Mouse (Mus musculus) effector memory CD4-positive, alpha-beta T cell, adult 5 months (primary cell): ENCODE results near the gene Ccl17. TPM values are rescaled to one million over a fixed set of nuclear protein-coding genes. Genes with fewer than 3 reads are reported as not detected.

Source experiments
- polyA plus RNA-seq: library from polyadenylated mRNA; unstranded; fragments of 100-300 nt; shearing (Covaris generic); gene quantifications from one replicate; pipeline ENCODE4 v1.2.1, GENCODE M21; 2017

Ccl17 gene
- not detected for polyA plus RNA-seq

DNA sequence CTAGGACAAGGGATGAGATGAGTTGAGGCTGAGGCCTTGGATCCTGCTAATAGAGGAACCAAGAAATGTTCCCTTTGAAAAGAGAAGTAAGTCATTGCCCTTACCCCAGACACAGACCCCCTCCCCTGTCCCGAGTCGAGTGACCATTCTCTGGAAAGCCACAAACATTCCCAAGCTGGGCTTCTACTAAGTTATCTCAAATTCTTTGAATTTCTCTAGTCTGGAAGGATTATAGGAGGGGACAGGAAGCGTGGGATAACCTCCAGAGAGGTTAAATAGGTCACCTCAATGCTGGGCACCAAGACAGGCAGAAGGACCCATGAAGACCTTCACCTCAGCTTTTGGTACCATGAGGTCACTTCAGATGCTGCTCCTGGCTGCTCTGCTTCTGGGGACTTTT lies at the start of gene Ccl17:
Ccl17 (plus strand) TSS at position 301 of the 400 bp plus-strand sequence.

DNA sequence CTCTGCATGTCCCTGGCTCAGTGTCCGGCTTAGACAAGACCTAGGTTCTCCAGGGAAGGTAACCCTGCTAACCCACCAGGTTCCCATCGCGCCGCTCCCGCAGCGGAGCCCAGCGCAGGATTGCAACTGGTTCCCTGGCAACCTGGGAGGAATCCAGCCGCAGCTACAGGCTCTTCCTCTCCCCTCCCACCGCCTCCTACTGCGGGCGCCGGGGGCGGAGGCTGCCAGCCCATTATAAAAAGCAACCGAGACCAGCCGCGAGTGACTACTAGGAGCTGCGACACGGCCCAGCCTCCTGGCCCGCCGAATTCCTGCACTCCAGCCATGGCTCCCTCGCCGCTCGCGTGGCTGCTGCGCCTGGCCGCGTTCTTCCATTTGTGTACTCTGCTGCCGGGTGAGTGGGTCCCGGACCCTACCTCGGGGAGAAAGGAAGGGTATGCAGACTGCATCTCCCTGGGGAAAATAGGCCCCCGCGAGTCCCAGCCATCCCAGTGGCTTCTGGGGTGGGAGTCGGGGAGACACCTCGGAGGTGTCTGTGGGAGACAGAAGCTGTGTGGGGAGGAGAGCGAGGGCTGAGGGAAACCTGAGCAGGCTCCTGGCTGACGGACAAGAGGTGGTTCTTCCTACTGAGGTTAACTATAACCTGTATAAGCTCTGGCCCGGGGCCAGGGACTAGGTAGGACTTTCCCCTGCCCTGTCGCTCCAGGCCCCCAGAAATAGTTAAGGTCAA lies 38.1 kb upstream of the Ccl17 start, which contains the start of gene Cx3cl1:
Cx3cl1 (plus strand) TSS at position 69 of the 730 bp plus-strand sequence.

DNA sequence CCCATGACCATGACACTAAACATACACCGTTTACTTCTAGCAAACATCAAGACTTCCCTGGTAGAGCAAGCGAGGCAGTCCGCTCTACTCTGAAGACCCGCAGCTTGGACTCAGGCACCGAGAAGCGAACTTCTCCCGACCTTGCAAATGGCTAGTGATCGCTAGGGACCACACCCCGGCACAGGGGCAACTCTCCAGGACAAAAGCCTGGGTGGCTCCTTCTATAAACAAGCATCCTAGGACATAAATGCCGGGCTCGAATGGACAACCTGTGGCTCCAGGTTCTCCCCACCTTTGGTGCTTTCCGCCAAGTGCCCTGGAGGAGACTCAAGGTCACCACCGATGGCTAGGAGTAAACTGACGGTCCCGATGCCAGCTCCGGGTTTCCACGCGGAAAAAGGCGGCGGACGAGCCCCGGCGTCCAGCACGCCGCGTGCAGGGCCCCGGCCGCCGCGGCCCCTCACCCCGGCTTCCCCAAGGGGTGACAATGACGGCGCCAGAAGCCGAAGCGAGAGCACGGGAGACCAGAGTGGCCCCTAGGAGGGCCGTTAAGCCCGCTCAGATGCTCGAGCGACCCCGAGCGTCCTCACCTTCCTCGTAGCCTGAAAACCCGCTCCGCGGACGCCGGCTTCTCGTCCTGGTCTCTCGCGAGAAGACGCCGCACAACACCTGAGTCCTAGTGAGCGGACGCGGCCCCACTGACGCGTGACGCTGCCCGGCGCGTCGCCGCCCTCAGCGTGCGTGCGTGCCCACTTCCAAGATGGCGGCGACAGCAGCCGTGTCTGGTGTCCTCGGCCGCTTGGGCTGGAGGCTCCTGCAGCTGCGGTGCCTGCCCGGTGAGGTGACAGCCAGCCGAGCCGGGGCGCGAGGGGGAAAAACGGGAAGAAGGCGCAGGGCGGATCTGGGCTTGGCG lies 27.7 kb downstream of the Ccl17 start, which contains the start of the genes Coq9 and Ciapin1:
Coq9 (plus strand) TSS at position 660 of the 913 bp plus-strand sequence.
Ciapin1 (minus strand) TSS at position 697 of the 913 bp plus-strand sequence.

DNA sequence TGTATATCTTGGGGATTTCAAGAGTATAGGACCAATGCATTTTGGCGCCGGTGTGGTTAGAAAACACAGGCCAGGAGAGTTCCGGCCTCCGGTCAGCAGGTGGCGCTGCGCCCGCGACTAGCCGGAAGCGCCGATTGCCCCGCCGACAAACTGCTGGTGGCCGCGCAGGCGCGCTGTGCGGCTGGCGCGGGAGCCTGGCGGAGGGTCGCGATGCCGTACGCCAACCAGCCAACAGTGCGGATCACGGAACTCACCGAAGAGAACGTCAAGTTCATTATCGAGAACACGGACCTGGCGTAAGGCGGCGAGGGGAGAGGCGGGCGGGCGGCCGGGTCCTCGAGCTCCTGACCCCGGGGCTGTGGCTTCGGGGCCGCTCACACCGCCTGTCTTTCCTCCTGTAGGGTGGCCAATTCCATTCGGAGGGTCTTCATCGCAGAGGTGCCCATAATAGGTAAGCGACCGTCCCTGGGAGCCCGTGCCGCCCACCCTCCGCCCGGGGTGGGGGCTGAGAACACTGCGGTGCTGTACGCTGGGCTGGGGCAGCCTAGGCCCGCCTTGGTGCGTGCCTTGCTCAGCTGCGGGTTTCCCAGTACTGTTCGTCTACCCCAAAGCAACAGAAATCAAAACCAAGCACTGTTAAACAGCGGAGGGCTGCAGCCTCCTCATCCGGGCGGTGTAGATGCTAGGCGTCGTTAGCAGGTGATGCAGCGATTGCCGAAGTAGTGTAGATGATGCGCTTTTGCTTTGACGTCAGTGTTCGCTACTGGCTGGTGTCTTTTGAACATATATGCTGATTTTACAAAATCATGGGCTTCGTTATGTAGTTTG lies 47.3 kb downstream of the Ccl17 start, which contains the start of gene Polr2c:
Polr2c (plus strand) TSS at position 105 of the 828 bp plus-strand sequence.

Other genes starting within 250 kb of the Ccl17 start
- 41.8 TPM for gene Rspry1, start 208.5 kb upstream of the Ccl17 start, polyA plus RNA-seq
- 55.9 TPM for gene Fam192a, start 208.5 kb upstream of the Ccl17 start, polyA plus RNA-seq
- 239 TPM for gene Arl2bp, start 143.9 kb upstream of the Ccl17 start, polyA plus RNA-seq
- not detected for gene Pllp, start 114.2 kb upstream of the Ccl17 start, polyA plus RNA-seq
- gene Ccl22, start 64.9 kb upstream of the Ccl17 start, polyA plus RNA-seq, result not detected
- not detected for gene Cx3cl1, start 38.4 kb upstream of the Ccl17 start, polyA plus RNA-seq
- 35.6 TPM for gene Coq9, start 27.9 kb downstream of the Ccl17 start, polyA plus RNA-seq
- gene Ciapin1, start 27.9 kb downstream of the Ccl17 start, polyA plus RNA-seq, result 93.5 TPM
- gene Polr2c, start 47.0 kb downstream of the Ccl17 start, polyA plus RNA-seq, result 87.9 TPM
- gene Dok4, start 65.9 kb downstream of the Ccl17 start, polyA plus RNA-seq, result 2.1 TPM
- gene Ccdc102a, start 107.6 kb downstream of the Ccl17 start, polyA plus RNA-seq, result 0.16 TPM
- gene Adgrg5, start 113.2 kb downstream of the Ccl17 start, polyA plus RNA-seq, result not detected
- 0.60 TPM for gene Adgrg1, start 164.3 kb downstream of the Ccl17 start, polyA plus RNA-seq
- gene Adgrg3, start 207.2 kb downstream of the Ccl17 start, polyA plus RNA-seq, result 2.0 TPM
- gene Drc7, start 244.7 kb downstream of the Ccl17 start, polyA plus RNA-seq, result 0.12 TPM